Mouse (Mus musculus): ENCODE data around the gene Clrn3.

DNA sequence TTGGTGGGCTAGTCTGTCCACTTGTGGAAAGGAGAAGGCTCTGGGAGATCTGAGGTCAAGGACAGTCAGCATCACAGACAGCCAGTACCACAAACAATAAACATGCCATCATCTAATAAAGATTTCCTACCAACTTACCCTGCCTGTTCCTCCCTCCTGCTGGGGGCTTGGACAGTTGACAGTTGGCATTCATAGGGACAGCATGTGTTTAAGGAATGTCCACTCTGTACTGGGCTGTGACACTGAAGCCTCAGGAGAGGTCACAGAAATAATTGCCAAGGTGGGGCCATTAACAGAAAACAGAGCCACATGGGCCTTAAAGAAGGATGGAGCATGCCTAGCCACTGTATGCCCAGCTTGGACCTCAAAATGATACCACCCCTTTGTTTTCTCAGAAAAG lies 42.9 kb upstream of the Clrn3 start:
- TF ChIP-seq CTCF (IDR thresholded peaks at IDR 0.05) = no peak
- no peak for TF ChIP-seq EP300 (IDR thresholded peaks at IDR 0.05)

All from lung, postnatal 0 days (tissue).